In genomic region chr13:90515773-90516503, GRCm38 (mm10) we compare ENCODE assay signal across 8 mouse cellular contexts.
DNase-seq lines count a peak whose midpoint lies in the region; ATAC-seq and TF ChIP-seq lines count a peak whose summit lies in the region.

No protein-coding gene starts in this region.

- H3K27ac ChIP-seq in embryonic facial prominence, embryonic 13.5 days = peak overlapping the region; percentile 78
- H3K27ac ChIP-seq in kidney, embryonic 15.5 days = peak overlapping the region; percentile 84

- H3K9me3 ChIP-seq in embryonic facial prominence, embryonic 13.5 days = no peaks in the 10 kb centered on the region
- no peaks in the 10 kb centered on the region for H3K9me3 ChIP-seq in kidney, embryonic 15.5 days (replicated peaks)

- no peak for TF ChIP-seq POLR2A in myocyte (IDR thresholded peaks at IDR 0.05; ENCODE audit: insufficient read length, low read depth)

- H3K79me2 ChIP-seq in myocyte (ENCODE audit: control insufficient read depth, insufficient read depth) = no peaks in the 10 kb centered on the region

- peaks cover 33% of the 10 kb centered on the region for H3K4me1 ChIP-seq in embryonic facial prominence, embryonic 13.5 days
- H3K4me1 ChIP-seq in kidney, embryonic 15.5 days = peaks cover 8% of the 10 kb centered on the region

- peak; percentile 12 to 17 for DNase-seq in spleen, adult 18-20 months
- DNase-seq in spleen, adult 12 weeks (ENCODE audit: low spot score) = no peak
- peak; percentile 90 to 91 for DNase-seq in heart, adult 9 months (ENCODE audit: low spot score in 2 of 2)
- DNase-seq in liver = peak; percentile 73
- peak; percentile 73 for DNase-seq in urinary bladder, postnatal 25 days (ENCODE audit: low spot score)

- no peaks in the 10 kb centered on the region for H3K36me3 ChIP-seq in embryonic facial prominence, embryonic 13.5 days
- H3K36me3 ChIP-seq in kidney, embryonic 15.5 days = no peaks in the 10 kb centered on the region
- no peaks in the 10 kb centered on the region for H3K36me3 ChIP-seq in myocyte (ENCODE audit: control insufficient read depth, insufficient read depth)

- H3ac ChIP-seq in myocyte (ENCODE audit: control insufficient read depth, insufficient read length) = no peak overlapping the region

- peak; percentile 81 for ATAC-seq in embryonic facial prominence, embryonic 13.5 days (ENCODE audit: insufficient number of reproducible peaks, insufficient read depth, low FRiP score, low TSS enrichment, low read depth)
- ATAC-seq in kidney, embryonic 15.5 days (replicated peaks; ENCODE audit: low FRiP score) = peak; percentile 97

- no peaks in the 10 kb centered on the region for H3K27me3 ChIP-seq in embryonic facial prominence, embryonic 13.5 days
- H3K27me3 ChIP-seq in kidney, embryonic 15.5 days = no peaks in the 10 kb centered on the region
- H3K27me3 ChIP-seq in myocyte (ENCODE audit: control insufficient read depth, insufficient read depth, insufficient read length) = no peaks in the 10 kb centered on the region

- no peak overlapping the region for H3K4me3 ChIP-seq in embryonic facial prominence, embryonic 13.5 days
- H3K4me3 ChIP-seq in kidney, embryonic 15.5 days (replicated peaks) = no peak overlapping the region
- H3K4me3 ChIP-seq in myocyte = no peak overlapping the region

- H3K4me2 ChIP-seq in embryonic facial prominence, embryonic 13.5 days = no peak overlapping the region
- no peak overlapping the region for H3K4me2 ChIP-seq in kidney, embryonic 15.5 days
- H3K4me2 ChIP-seq in myocyte (ENCODE audit: low read depth) = no peak overlapping the region

- WGBS in embryonic facial prominence, embryonic 13.5 days = 39% methylated on average over 3 of the region's 3 CpGs
- 54% methylated on average over 3 of the region's 3 CpGs for WGBS in kidney, embryonic 15.5 days

- no peak overlapping the region for H3K9ac ChIP-seq in embryonic facial prominence, embryonic 13.5 days
- H3K9ac ChIP-seq in kidney, embryonic 15.5 days = no peak overlapping the region

TF ChIP-seq in myocyte, 11 proteins besides CTCF, POLR2A, EP300 and RAD21:
- TF ChIP-seq CEBPB (IDR thresholded peaks at IDR 0.05; ENCODE audit: insufficient read depth, poor library complexity, severe bottlenecking) (peak; percentile 99), USF1 (IDR thresholded peaks at IDR 0.05; ENCODE audit: low read depth) (peak; percentile 75), TCF3 (IDR thresholded peaks at IDR 0.05; ENCODE audit: insufficient read length, low read depth) (no peak), MYOD1 (IDR thresholded peaks at IDR 0.05; ENCODE audit: control insufficient read depth in 1 of 3, insufficient read length in 2 of 3, low read depth in 2 of 3) (no peak)
